Mouse (Mus musculus) cerebellum, postnatal 4 days (tissue): ENCODE measurements around the gene Nelfcd.

Experiments used
- DNase-seq, 2 experiments: peaks; one replicate each; pipeline ENCODE4 v3.0.0; 2022; ENCODE audit warnings: low spot score in 2 of 2, mixed read lengths in 1 of 2

Gene Nelfcd

GRCm38 (mm10) chr2:174436916-174437696, 21.5 kb downstream of the Nelfcd start:
- DNase-seq, result no peak

- no peak for DNase-seq
Measured at GRCm38 (mm10) chr2:174437697-174437982, 22.0 kb downstream of the Nelfcd start.

- DNase-seq, result no peak
Measured at GRCm38 (mm10) chr2:174438181-174438580, 22.6 kb downstream of the Nelfcd start.

GRCm38 (mm10) chr2:174438737-174439449, 23.3 kb downstream of the Nelfcd start, which contains the start of gene Ctsz:
TSS of gene Ctsz (minus strand) at chr2:174439039.
- DNase-seq, result peak in 1 of 2 experiments; percentile 35

GRCm38 (mm10) chr2:174439450-174439838, 23.8 kb downstream of the Nelfcd start:
- DNase-seq, result no peak

GRCm38 (mm10) chr2:174439961-174440360, 24.4 kb downstream of the Nelfcd start:
- no peak for DNase-seq

GRCm38 (mm10) chr2:174441898-174442297, 26.3 kb downstream of the Nelfcd start:
- DNase-seq, result no peak

GRCm38 (mm10) chr2:174442460-174442859, 26.9 kb downstream of the Nelfcd start:
- DNase-seq, result no peak

- DNase-seq, result no peak
Measured at GRCm38 (mm10) chr2:174443046-174443445, 27.4 kb downstream of the Nelfcd start.

- no peak for DNase-seq
Measured at GRCm38 (mm10) chr2:174444359-174444758, 28.8 kb downstream of the Nelfcd start.

GRCm38 (mm10) chr2:174445018-174445417, 29.4 kb downstream of the Nelfcd start:
- DNase-seq, result no peak

- DNase-seq, result no peak
Measured at GRCm38 (mm10) chr2:174446492-174446891, 30.9 kb downstream of the Nelfcd start.

- DNase-seq, result no peak
Measured at GRCm38 (mm10) chr2:174446905-174447304, 31.3 kb downstream of the Nelfcd start.

GRCm38 (mm10) chr2:174448405-174448804, 32.8 kb downstream of the Nelfcd start:
- DNase-seq, result no peak

- DNase-seq, result no peak
Measured at GRCm38 (mm10) chr2:174450353-174450752, 34.7 kb downstream of the Nelfcd start, which contains the start of gene Tubb1. TSS of gene Tubb1 (plus strand) at chr2:174450695.

- no peak for DNase-seq
Measured at GRCm38 (mm10) chr2:174453681-174454080, 38.1 kb downstream of the Nelfcd start.

GRCm38 (mm10) chr2:174459365-174459764, 43.8 kb downstream of the Nelfcd start:
- no peak for DNase-seq

- DNase-seq, result no peak
Measured at GRCm38 (mm10) chr2:174463370-174463769, 47.8 kb downstream of the Nelfcd start.

- peak; percentile 89 to 94 for DNase-seq
Measured at GRCm38 (mm10) chr2:174463789-174464523, 48.4 kb downstream of the Nelfcd start, which contains the start of gene Atp5e. TSS of gene Atp5e (minus strand) at chr2:174464105.

- no peak for DNase-seq
Measured at GRCm38 (mm10) chr2:174470333-174470732, 54.7 kb downstream of the Nelfcd start.

GRCm38 (mm10) chr2:174470786-174471405, 55.3 kb downstream of the Nelfcd start:
- no peak for DNase-seq

- DNase-seq, result no peak
Measured at GRCm38 (mm10) chr2:174472407-174472806, 56.8 kb downstream of the Nelfcd start.
